Mouse (Mus musculus) hindbrain, embryonic 12.5 days (tissue): ENCODE measurements around the gene Nufip1. TPM values are rescaled to one million over a fixed set of nuclear protein-coding genes. Genes with fewer than 3 reads are reported as not detected.
"Not testable (repeated sequence)": the region's sequence is repeated elsewhere in the genome, so short reads cannot be mapped to it uniquely, and the experiment has no call there.

Source experiments
- ATAC-seq: fragments of 200-750 bp; cut with Nextera tagmentation; 2 replicates; pipeline ENCODE4 v1.8.0; 2017; ENCODE audit warnings: moderate TSS enrichment; ENCODE audit not compliant: low FRiP score
- H3K27ac ChIP-seq: fragments of 300-500 bp; sonication (generic); 2 replicates; pipeline ENCODE4 v1.5.1; 2016; ENCODE audit warnings: mild to moderate bottlenecking
- H3K27me3 ChIP-seq: fragments of 300-500 bp; sonication (generic); 2 replicates; pipeline ENCODE4 v1.6.1; 2016; ENCODE audit warnings: mild to moderate bottlenecking
- H3K36me3 ChIP-seq: fragments of 300-500 bp; sonication (generic); 2 replicates; pipeline ENCODE4 v1.6.1; 2016; ENCODE audit warnings: mild to moderate bottlenecking
- H3K4me1 ChIP-seq: fragments of 300-500 bp; sonication (generic); 2 replicates; pipeline ENCODE4 v1.6.1; 2016
- H3K4me2 ChIP-seq: fragments of 300-500 bp; sonication (generic); replicated peaks from 2 replicates; pipeline ENCODE4 v1.6.1; 2016; ENCODE audit warnings: mild to moderate bottlenecking
- H3K4me3 ChIP-seq: fragments of 300-500 bp; sonication (generic); 2 replicates; pipeline ENCODE4 v1.5.1; 2016; ENCODE audit warnings: mild to moderate bottlenecking
- H3K9ac ChIP-seq: fragments of 300-500 bp; sonication (generic); 2 replicates; pipeline ENCODE4 v1.6.1; 2016; ENCODE audit warnings: mild to moderate bottlenecking, moderate library complexity
- H3K9me3 ChIP-seq: fragments of 300-500 bp; sonication (generic); replicated peaks from 2 replicates; pipeline ENCODE4 v1.6.1; 2016; ENCODE audit warnings: mild to moderate bottlenecking
- WGBS: fragments of 180-500 bp; shearing (Covaris S2); methylation state at CpG from one replicate; pipeline ENCODE4 v1.1.7; 2016; 5-methylcytosine and 5-hydroxymethylcytosine counted together
- polyA plus RNA-seq: library from polyadenylated mRNA; unstranded; fragments of >200 nt; fragmentation: Nextera tagmentation; extraction: Ambion mirVana; gene quantifications from 2 replicates; pipeline ENCODE4 v1.2.1, GENCODE M21; 2016

The Nufip1 gene
- polyA plus RNA-seq, 1 experiment from 2014 or later = 15.3 TPM

DNA sequence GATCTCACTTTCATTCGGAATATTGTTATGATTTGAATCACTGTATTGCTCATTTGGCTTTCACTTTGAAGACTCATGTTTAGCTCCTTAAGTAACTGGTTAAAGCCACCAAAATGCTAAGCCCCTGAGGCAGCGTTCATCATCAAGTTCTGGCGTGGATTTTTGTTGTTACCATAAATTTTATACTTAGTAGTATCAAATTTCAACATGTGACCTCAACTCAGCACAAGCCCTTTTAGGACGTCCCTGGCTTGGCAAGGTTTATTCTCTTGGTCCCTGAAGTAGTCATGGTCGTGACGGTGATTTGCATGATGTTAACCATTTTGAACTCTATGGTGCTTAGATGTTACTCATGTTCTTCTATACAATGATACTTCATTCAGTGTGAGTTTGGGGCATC is 36.4 kb downstream of the Nufip1 start:
- no peaks in the 10 kb centered on the region for H3K27me3 ChIP-seq
- H3K4me2 ChIP-seq = no peak overlapping the region
- H3K4me1 ChIP-seq = peaks cover 7% of the 10 kb centered on the region; the same call in 1 of the 2 replicates
- no peak overlapping the region for H3K27ac ChIP-seq
- H3K4me3 ChIP-seq = no peak overlapping the region
- no peaks in the 10 kb centered on the region for H3K36me3 ChIP-seq
- no peak overlapping the region for H3K9ac ChIP-seq
- no peak for ATAC-seq
- H3K9me3 ChIP-seq = no peaks in the 10 kb centered on the region
- WGBS = 79% methylated on average over 6 of the region's 6 CpGs

DNA sequence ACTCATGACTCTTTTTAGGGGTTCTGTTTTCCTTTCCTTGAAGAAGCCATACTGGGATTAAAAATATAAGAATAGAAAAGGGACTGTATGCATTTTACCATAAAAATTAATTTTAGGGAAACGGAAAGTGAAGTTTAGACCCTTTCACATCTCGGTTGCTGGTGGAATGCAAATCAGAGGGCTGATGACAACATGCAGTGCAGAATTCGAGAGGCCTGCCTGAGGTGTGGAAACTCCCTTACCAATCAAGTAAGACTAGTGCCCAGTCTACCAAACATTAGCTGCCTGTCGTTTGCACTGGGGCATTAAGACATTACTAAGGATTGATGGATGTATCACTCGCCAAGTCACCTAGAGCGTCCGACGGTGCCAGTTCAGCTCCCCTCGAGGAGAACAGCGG is 37.6 kb downstream of the Nufip1 start:
- H3K4me2 ChIP-seq = no peak overlapping the region
- WGBS = 89% methylated on average over 10 of the region's 10 CpGs

GRCm38 (mm10) chr14:76149531-76150179 is 39.0 kb downstream of the Nufip1 start:
- Histone ChIP-seq H3K36me3 (no peaks in the 10 kb centered on the region), H3K9me3 (no peaks in the 10 kb centered on the region), H3K4me1 (peaks cover 15% of the 10 kb centered on the region), H3K9ac (no peak overlapping the region), H3K4me2 (peak overlapping the region; percentile 25), H3K27me3 (no peaks in the 10 kb centered on the region), H3K27ac (no peak overlapping the region), H3K4me3 (no peak overlapping the region)
- WGBS = 36% methylated on average over 13 of the region's 13 CpGs
- no peak for ATAC-seq

More for the DNA sequence above, 37.6 kb downstream of the Nufip1 start:
- Histone ChIP-seq H3K27me3 (no peaks in the 10 kb centered on the region), H3K4me1 (peaks cover 13% of the 10 kb centered on the region), H3K27ac (no peak overlapping the region), H3K9me3 (no peaks in the 10 kb centered on the region), H3K4me3 (no peak overlapping the region), H3K36me3 (no peaks in the 10 kb centered on the region), H3K9ac (no peak overlapping the region)
- no peak for ATAC-seq

- H3K9ac ChIP-seq = no peak overlapping the region
- H3K27ac ChIP-seq = no peak overlapping the region
- 82% methylated on average over 11 of the region's 11 CpGs for WGBS
- H3K4me1 ChIP-seq = peaks cover 15% of the 10 kb centered on the region
- no peak overlapping the region for H3K4me2 ChIP-seq
- ATAC-seq = no peak
- H3K36me3 ChIP-seq = no peaks in the 10 kb centered on the region
- no peaks in the 10 kb centered on the region for H3K27me3 ChIP-seq
- H3K9me3 ChIP-seq = no peaks in the 10 kb centered on the region
- H3K4me3 ChIP-seq = no peak overlapping the region
These were observed 39.8 kb downstream of the Nufip1 start for GRCm38 (mm10) chr14:76150499-76150898.

GRCm38 (mm10) chr14:76151011-76151410 is 40.3 kb downstream of the Nufip1 start:
- WGBS = 75% methylated on average over 2 of the region's 2 CpGs
- no peak for ATAC-seq
- no peak overlapping the region for H3K4me2 ChIP-seq

DNA sequence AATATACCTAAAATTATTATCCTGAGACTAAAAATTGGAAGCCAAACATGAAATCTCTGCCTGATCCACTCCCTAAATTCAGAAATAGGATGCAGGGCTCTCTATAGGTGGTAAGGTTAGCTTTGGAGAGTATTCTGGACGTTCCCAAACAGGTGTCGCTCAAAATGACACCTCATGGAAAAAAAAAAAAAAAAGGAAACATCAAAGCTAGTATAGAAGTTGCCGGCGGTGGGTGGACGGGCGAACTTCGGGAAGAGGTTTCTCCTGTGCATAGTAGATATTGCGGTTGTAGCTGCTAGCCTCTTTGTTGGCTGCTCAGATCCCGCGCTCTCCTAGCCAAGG is 41.1 kb downstream of the Nufip1 start:
- WGBS = 3% methylated on average over 10 of the region's 10 CpGs
- ATAC-seq = no peak
- peak overlapping the region; percentile 96 for H3K27ac ChIP-seq

More at GRCm38 (mm10) chr14:76151011-76151410, 40.3 kb downstream of the Nufip1 start:
- no peaks in the 10 kb centered on the region for H3K9me3 ChIP-seq
- no peak overlapping the region for H3K9ac ChIP-seq
- H3K27ac ChIP-seq = no peak overlapping the region
- H3K4me3 ChIP-seq = no peak overlapping the region
- H3K27me3 ChIP-seq = no peaks in the 10 kb centered on the region
- peaks cover 15% of the 10 kb centered on the region for H3K4me1 ChIP-seq
- no peaks in the 10 kb centered on the region for H3K36me3 ChIP-seq

GRCm38 (mm10) chr14:76152162-76153002 is 41.7 kb downstream of the Nufip1 start:
- under 1% methylated on average over 41 of the region's 41 CpGs for WGBS
- Histone ChIP-seq H3K4me3 (peak overlapping the region; percentile 59), H3K9me3 (no peaks in the 10 kb centered on the region), H3K27me3 (no peaks in the 10 kb centered on the region), H3K4me2 (peak overlapping the region; percentile 63), H3K27ac (peak overlapping the region; percentile 96), H3K36me3 (no peaks in the 10 kb centered on the region), H3K9ac (peak overlapping the region; percentile 81), H3K4me1 (peaks cover 13% of the 10 kb centered on the region)
- ATAC-seq = peak; percentile 96

More for the DNA sequence above, 41.1 kb downstream of the Nufip1 start:
- Histone ChIP-seq H3K4me3 (peak overlapping the region; percentile 59), H3K4me2 (peak overlapping the region; percentile 63), H3K9me3 (no peaks in the 10 kb centered on the region), H3K4me1 (peaks cover 13% of the 10 kb centered on the region), H3K9ac (peak overlapping the region; percentile 81; the same call in 1 of the 2 replicates), H3K27me3 (no peaks in the 10 kb centered on the region), H3K36me3 (no peaks in the 10 kb centered on the region)

DNA sequence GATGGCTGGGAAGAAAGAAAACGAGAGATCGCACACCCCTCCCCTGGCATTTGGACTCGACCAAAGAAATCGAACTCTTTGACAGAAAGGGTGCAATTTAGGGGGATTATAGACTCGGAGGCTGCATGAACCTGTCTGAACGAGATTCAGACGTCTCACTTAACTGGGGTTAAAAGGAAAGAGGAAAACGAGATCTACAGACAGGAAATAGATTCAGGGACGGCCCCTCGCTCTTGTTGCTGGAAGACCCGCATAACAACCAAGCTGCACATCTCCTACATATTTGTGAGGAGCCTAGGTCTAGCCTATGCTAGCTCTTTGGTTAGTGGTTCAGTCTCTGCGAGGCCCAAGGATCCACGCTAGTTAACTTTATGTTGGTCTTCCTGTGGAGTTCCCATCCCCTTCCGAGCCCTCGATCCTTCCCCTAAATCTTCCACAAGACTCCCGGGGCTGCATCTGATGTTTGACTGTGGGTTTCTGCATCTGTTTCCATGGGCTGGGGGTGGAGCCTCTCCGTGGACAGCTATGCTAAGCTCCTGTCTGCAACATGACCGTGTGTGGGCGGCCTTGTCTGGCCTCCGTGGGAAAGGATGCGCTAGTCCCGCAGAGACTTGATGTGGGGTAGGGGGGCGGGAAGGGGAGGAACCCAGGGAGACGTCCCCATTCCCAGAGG is 42.4 kb downstream of the Nufip1 start:
- peak overlapping the region; percentile 63 for H3K4me2 ChIP-seq
- H3K4me3 ChIP-seq = peak overlapping the region; percentile 59
- peak; percentile 14; the same call in 1 of the 2 replicates for ATAC-seq
- H3K36me3 ChIP-seq = no peaks in the 10 kb centered on the region
- WGBS = 4% methylated on average over 24 of the region's 24 CpGs
- peak overlapping the region; percentile 35; the same call in 1 of the 2 replicates for H3K9ac ChIP-seq
- H3K27ac ChIP-seq = peak overlapping the region; percentile 82
- H3K27me3 ChIP-seq = no peaks in the 10 kb centered on the region
- peaks cover 13% of the 10 kb centered on the region for H3K4me1 ChIP-seq
- H3K9me3 ChIP-seq = no peaks in the 10 kb centered on the region

DNA sequence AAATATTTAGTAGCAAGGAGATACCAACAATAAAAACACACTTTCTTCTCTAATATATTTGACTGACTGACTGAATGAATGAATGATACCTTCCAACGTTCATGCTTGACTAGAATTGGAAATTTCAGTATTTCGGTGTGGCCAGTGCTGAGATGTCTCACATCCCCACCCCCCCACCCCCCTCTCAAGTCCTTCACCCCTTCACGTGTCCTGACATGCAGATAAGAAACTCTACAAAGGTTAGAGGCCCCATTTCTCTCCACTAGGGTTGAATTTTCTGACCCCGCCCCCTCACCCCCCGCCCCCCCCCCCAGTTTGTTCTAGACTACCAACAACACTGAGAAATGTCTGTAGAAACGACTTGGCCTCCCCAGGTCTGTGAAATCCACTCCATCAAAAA is 43.1 kb downstream of the Nufip1 start:
- H3K4me2 ChIP-seq = no peak overlapping the region
- no peaks in the 10 kb centered on the region for H3K27me3 ChIP-seq
- H3K4me3 ChIP-seq = no peak overlapping the region
- H3K9ac ChIP-seq = no peak overlapping the region
- H3K36me3 ChIP-seq = no peaks in the 10 kb centered on the region
- H3K27ac ChIP-seq = no peak overlapping the region
- WGBS = 22% methylated on average over 6 of the region's 6 CpGs
- no peaks in the 10 kb centered on the region for H3K9me3 ChIP-seq
- peaks cover 13% of the 10 kb centered on the region for H3K4me1 ChIP-seq
- no peak for ATAC-seq

- ATAC-seq = no peak
- WGBS = 61% methylated on average over 5 of the region's 5 CpGs
These were observed 47.6 kb downstream of the Nufip1 start for GRCm38 (mm10) chr14:76158192-76158785.

DNA sequence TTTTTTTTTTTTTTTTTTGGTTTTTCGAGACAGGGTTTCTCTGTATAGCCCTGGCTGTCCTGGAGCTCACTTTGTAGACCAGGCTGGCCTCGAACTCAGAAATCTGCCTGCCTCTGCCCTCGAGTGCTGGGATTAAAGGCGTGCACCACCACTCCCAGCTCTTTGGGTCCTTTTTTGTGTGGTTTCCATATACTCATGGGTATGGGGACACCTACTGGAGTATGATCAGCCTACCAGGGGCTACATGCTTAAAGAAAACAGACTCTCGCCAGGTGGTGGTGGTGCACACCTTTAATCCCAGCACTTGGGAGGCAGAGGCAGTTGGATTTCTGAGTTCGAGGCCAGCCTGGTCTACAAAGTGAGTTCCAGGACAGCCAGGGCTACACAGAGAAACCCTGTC is 49.9 kb downstream of the Nufip1 start:
- 94% methylated on average over 5 of the region's 6 CpGs for WGBS
- H3K4me1 ChIP-seq = peaks cover 12% of the 10 kb centered on the region
- H3K27ac ChIP-seq, H3K4me3 ChIP-seq, H3K27me3 ChIP-seq, ATAC-seq, H3K9me3 ChIP-seq, H3K9ac ChIP-seq, H3K36me3 ChIP-seq, H3K4me2 ChIP-seq: not testable (repeated sequence)

More at GRCm38 (mm10) chr14:76158192-76158785, 47.6 kb downstream of the Nufip1 start:
- H3K9me3 ChIP-seq = peaks cover 4% of the 10 kb centered on the region
- H3K27me3 ChIP-seq = no peaks in the 10 kb centered on the region
- no peak overlapping the region for H3K4me2 ChIP-seq
- no peak overlapping the region for H3K4me3 ChIP-seq
- no peaks in the 10 kb centered on the region for H3K36me3 ChIP-seq
- no peak overlapping the region for H3K9ac ChIP-seq
- no peak overlapping the region for H3K27ac ChIP-seq
- H3K4me1 ChIP-seq = peaks cover 2% of the 10 kb centered on the region

GRCm38 (mm10) chr14:76164236-76164635 is 53.5 kb downstream of the Nufip1 start:
- no peak for ATAC-seq
- Histone ChIP-seq H3K4me2 (no peak overlapping the region), H3K4me1 (peaks cover 12% of the 10 kb centered on the region), H3K4me3 (no peak overlapping the region), H3K9ac (no peak overlapping the region), H3K9me3 (peaks cover 7% of the 10 kb centered on the region), H3K27ac (no peak overlapping the region), H3K36me3 (no peaks in the 10 kb centered on the region), H3K27me3 (peaks cover 8% of the 10 kb centered on the region; the same call in 1 of the 2 replicates)
- 25% methylated on average over 11 of the region's 11 CpGs for WGBS
